Mouse (Mus musculus): ENCODE measurements around the gene Col8a1. TPM values are rescaled to one million over a fixed set of nuclear protein-coding genes. Genes with fewer than 3 reads are reported as not detected.

The Col8a1 gene
- polyA plus RNA-seq, 1 experiment from 2014 or later: 0.73 TPM

DNA sequence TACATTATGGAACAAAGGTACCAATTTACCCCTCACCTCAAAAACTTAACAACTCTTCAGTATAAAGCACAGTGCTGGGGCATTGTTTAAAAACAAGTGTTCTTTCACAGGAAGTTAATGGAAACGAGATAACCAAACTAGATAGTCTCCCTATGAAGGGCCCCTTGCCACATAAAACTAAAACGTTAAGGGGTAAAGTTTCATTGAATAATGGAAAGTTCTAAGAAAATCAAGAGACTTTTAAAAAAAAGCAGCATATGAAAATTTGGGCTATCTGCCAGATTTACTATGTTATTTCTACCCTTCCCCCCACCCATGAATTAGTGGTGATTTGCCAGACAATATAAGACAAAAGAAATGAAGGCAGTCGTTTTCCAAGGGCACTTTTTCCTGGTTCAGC is 169.3 kb downstream of the Col8a1 start:
- H3K4me3 ChIP-seq (ENCODE audit: low read length): no peak overlapping the region
- no peak overlapping the region for H3K9ac ChIP-seq (ENCODE audit: low read depth, low read length)
- 0 out of 2 replicates have a peak, but pooled peaks cover 5% of the 10 kb centered on the region for H3K4me1 ChIP-seq (ENCODE audit: control insufficient read depth, insufficient read depth, low read length)
- no peaks in the 10 kb centered on the region for H3K27me3 ChIP-seq (ENCODE audit: control insufficient read depth, insufficient read depth, low read length)
- ATAC-seq (ENCODE audit: low FRiP score, low TSS enrichment): no peak
- H3K4me2 ChIP-seq (replicated peaks; ENCODE audit: low read depth, low read length): no peak overlapping the region
- 0 out of 2 replicates have a peak overlapping the region, but pooled peaks have one; percentile 8 for H3K27ac ChIP-seq (ENCODE audit: low read depth, low read length)
- H3K9me3 ChIP-seq (ENCODE audit: control insufficient read depth, low read length): no peaks in the 10 kb centered on the region
- WGBS: 30% methylated on average over 3 of the region's 3 CpGs
- no peaks in the 10 kb centered on the region for H3K36me3 ChIP-seq (ENCODE audit: control insufficient read depth, insufficient read depth, low read length)

DNA sequence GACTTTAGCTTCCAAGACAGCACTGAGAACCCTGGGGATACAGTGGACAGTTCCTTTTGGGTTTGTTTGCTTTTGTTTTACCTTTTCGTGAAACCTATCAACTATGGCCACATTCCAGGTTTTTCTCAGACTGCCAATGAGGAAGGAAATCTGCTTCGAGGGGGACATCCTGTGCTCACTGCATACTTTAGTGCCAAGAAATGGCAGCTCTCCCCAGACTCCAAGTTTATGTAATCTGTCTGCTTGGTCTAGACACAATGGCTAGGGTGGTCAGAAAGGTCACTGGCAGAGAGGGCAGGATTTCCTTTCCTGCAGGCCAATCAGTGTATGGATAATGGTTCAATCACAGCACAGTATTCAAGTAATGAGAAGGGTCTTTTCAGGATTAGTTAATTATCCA is 172.5 kb downstream of the Col8a1 start:
- Histone ChIP-seq H3K4me3 (ENCODE audit: low read length) (no peak overlapping the region), H3K27me3 (ENCODE audit: control insufficient read depth, insufficient read depth, low read length) (no peaks in the 10 kb centered on the region), H3K9me3 (ENCODE audit: control insufficient read depth, low read length) (no peaks in the 10 kb centered on the region), H3K4me1 (ENCODE audit: control insufficient read depth, insufficient read depth, low read length) (0 out of 2 replicates have a peak, but pooled peaks cover 5% of the 10 kb centered on the region), H3K4me2 (replicated peaks; ENCODE audit: low read depth, low read length) (no peak overlapping the region), H3K36me3 (ENCODE audit: control insufficient read depth, insufficient read depth, low read length) (no peaks in the 10 kb centered on the region), H3K27ac (ENCODE audit: low read depth, low read length) (no peak overlapping the region), H3K9ac (ENCODE audit: low read depth, low read length) (no peak overlapping the region)
- ATAC-seq (ENCODE audit: low FRiP score, low TSS enrichment): no peak
- 83% methylated on average over 2 of the region's 2 CpGs for WGBS

DNA sequence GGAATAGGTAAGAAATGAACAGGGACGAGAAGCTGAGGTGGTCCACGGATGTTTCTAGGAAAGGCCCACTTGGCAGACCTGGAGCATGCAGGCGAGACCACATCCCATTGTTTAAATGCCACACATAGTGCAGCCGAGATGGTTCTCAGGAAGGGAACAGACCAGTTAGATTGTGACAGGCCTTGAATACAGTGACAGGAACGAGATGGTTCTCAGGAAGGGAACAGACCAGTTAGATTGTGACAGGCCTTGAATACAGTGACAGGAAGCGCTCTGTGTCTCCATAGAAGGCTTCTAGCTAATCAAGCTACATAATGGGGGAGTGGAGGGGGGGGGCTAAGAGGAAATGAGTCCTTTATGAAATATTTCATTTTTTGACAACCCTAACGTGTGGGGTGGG is 174.5 kb downstream of the Col8a1 start:
- Histone ChIP-seq H3K9ac (ENCODE audit: low read depth, low read length) (no peak overlapping the region), H3K4me1 (ENCODE audit: control insufficient read depth, insufficient read depth, low read length) (0 out of 2 replicates have a peak, but pooled peaks cover 1% of the 10 kb centered on the region), H3K36me3 (ENCODE audit: control insufficient read depth, insufficient read depth, low read length) (no peaks in the 10 kb centered on the region), H3K4me3 (ENCODE audit: low read length) (no peak overlapping the region), H3K27me3 (ENCODE audit: control insufficient read depth, insufficient read depth, low read length) (no peaks in the 10 kb centered on the region), H3K4me2 (replicated peaks; ENCODE audit: low read depth, low read length) (no peak overlapping the region), H3K9me3 (ENCODE audit: control insufficient read depth, low read length) (no peaks in the 10 kb centered on the region), H3K27ac (ENCODE audit: low read depth, low read length) (no peak overlapping the region)
- ATAC-seq (ENCODE audit: low FRiP score, low TSS enrichment): no peak
- WGBS: 63% methylated on average over 7 of the region's 7 CpGs

DNA sequence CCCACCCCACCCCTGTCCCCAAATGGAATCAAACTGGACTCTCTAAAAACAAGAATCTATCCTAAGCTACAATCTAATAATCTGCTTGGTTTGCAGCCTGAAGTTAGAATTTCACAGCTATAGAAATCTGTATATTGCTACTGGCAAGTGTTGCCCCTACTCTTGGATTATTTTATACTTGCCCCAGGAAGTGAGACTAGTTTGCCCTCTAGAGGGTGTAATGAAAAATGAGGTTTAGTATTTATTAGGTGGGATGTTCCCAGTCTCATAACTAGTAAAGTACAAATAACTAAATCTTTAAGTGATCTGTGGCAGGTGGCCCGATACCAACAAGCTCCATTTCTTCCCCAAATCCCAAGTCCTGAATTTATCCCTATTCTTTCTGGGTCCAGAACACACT is 177.0 kb downstream of the Col8a1 start:
- no peak overlapping the region for H3K9ac ChIP-seq (ENCODE audit: low read depth, low read length)
- no peaks in the 10 kb centered on the region for H3K36me3 ChIP-seq (ENCODE audit: control insufficient read depth, insufficient read depth, low read length)
- H3K9me3 ChIP-seq (ENCODE audit: control insufficient read depth, low read length): no peaks in the 10 kb centered on the region
- no peaks in the 10 kb centered on the region for H3K4me1 ChIP-seq (ENCODE audit: control insufficient read depth, insufficient read depth, low read length)
- no peak overlapping the region for H3K4me2 ChIP-seq (replicated peaks; ENCODE audit: low read depth, low read length)
- ATAC-seq (ENCODE audit: low FRiP score, low TSS enrichment): no peak
- 80% methylated on average over 1 of the region's 1 CpGs for WGBS
- H3K27ac ChIP-seq (ENCODE audit: low read depth, low read length): no peak overlapping the region
- H3K4me3 ChIP-seq (ENCODE audit: low read length): no peak overlapping the region
- H3K27me3 ChIP-seq (ENCODE audit: control insufficient read depth, insufficient read depth, low read length): no peaks in the 10 kb centered on the region

DNA sequence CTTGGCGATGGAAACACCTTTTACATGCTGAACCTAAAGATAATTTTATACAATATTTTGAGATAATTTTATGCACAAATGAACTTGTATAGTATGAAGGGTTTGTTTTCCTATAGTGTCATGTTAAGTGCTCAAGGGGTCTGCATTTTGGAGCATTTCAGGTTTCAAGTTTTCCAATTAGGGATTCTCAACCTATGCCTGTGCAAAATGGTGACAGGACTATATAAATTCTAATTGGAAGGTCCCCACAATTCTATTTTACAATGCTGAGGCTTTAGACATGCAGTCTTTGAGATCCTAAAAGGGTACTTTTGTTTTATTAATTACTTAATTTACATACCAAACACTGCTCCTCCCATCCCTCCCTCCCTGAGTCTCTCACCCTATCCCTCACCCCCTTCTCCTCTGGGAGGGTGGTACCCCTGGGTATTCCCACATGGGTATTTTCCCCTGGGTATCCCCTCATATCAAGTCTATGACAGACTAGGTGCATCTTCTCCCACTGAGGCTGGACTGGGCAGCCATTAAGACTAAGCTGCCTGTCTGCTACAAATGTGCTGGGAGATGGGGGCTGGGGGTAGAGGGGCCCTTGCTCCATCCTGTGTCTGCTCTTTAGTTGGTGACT is 178.7 kb downstream of the Col8a1 start:
- Histone ChIP-seq H3K27me3 (ENCODE audit: control insufficient read depth, insufficient read depth, low read length) (no peaks in the 10 kb centered on the region), H3K4me1 (ENCODE audit: control insufficient read depth, insufficient read depth, low read length) (no peaks in the 10 kb centered on the region), H3K4me3 (ENCODE audit: low read length) (no peak overlapping the region), H3K9ac (ENCODE audit: low read depth, low read length) (no peak overlapping the region), H3K9me3 (ENCODE audit: control insufficient read depth, low read length) (no peaks in the 10 kb centered on the region), H3K36me3 (ENCODE audit: control insufficient read depth, insufficient read depth, low read length) (peaks cover 13% of the 10 kb centered on the region; the same call in 1 of the 2 replicates), H3K27ac (ENCODE audit: low read depth, low read length) (no peak overlapping the region), H3K4me2 (replicated peaks; ENCODE audit: low read depth, low read length) (no peak overlapping the region)
- ATAC-seq (ENCODE audit: low FRiP score, low TSS enrichment): no peak
- WGBS: 91% methylated on average over 1 of the region's 1 CpGs

Other genes with a start within 250 kb of the Col8a1 start
- gene Cmss1, start 147.9 kb downstream of the Col8a1 start, polyA plus RNA-seq (2014; fragmentation: Nextera tagmentation; extraction: Ambion mirVana): 63.4 and 74.2 TPM in 2 replicates